In genomic region chr3:154646638-154647442, GRCm38 (mm10) we compare ENCODE assay signal across 8 mouse cellular contexts. TPM values are rescaled to one million over a fixed set of nuclear protein-coding genes. Genes with fewer than 3 reads are reported as not detected.
DNase-seq lines count a peak whose midpoint lies in the region; ATAC-seq and TF ChIP-seq lines count a peak whose summit lies in the region.

No protein-coding gene starts in this region.

- TF ChIP-seq CTCF in testis, adult 2 months (IDR thresholded peaks at IDR 0.05; ENCODE audit: control insufficient read depth, insufficient read depth, insufficient replicate concordance, low read depth, low read length) = no peak

- peak overlapping the region; percentile 7 for H3K4me3 ChIP-seq in testis, adult 2 months (ENCODE audit: control insufficient read depth, low read depth, low read length)
- no peak overlapping the region; the same call in 1 of the 2 replicates for H3K4me3 ChIP-seq in liver, embryonic 12.5 days

- H3K36me3 ChIP-seq in testis, adult 2 months (ENCODE audit: control insufficient read depth, insufficient read depth, low read length) = no peaks in the 10 kb centered on the region
- H3K36me3 ChIP-seq in liver, embryonic 12.5 days = no peaks in the 10 kb centered on the region

- peaks cover 6% of the 10 kb centered on the region for H3K4me1 ChIP-seq in testis, adult 2 months (ENCODE audit: control insufficient read depth, insufficient read depth, low read length)
- H3K4me1 ChIP-seq in liver, embryonic 12.5 days = no peaks in the 10 kb centered on the region

- ATAC-seq in granulocyte monocyte progenitor cell, adult 5-6 weeks (replicated peaks; ENCODE audit: poor library complexity, severe bottlenecking) = peak; percentile 52
- no peak for ATAC-seq in liver, embryonic 12.5 days

- H3K9ac ChIP-seq in liver, embryonic 12.5 days = no peak overlapping the region

- H3K27me3 ChIP-seq in testis, adult 2 months (ENCODE audit: control insufficient read depth, insufficient read depth, low read length) = no peaks in the 10 kb centered on the region
- H3K27me3 ChIP-seq in liver, embryonic 12.5 days (replicated peaks) = 0 out of 2 replicates have a peak, but pooled peaks cover 6% of the 10 kb centered on the region

- TF ChIP-seq POLR2A in testis, adult 2 months (IDR thresholded peaks at IDR 0.05; ENCODE audit: control insufficient read depth, low read depth, low read length) = no peak

- 49% methylated on average over 29 of the region's 29 CpGs for WGBS in liver, embryonic 12.5 days (ENCODE audit: insufficient replicate concordance)

- peak; percentile 25 for DNase-seq in cerebellum, adult 8-10 months
- no peak for DNase-seq in cerebellum, postnatal 36 days
- no peak for DNase-seq in testis, postnatal 10 days (ENCODE audit: low spot score)
- DNase-seq in retina, embryonic 14.5 days (ENCODE audit: low spot score) = peak; percentile 77
- no peak for DNase-seq in gastrocnemius, postnatal 4 days (ENCODE audit: low spot score in 2 of 2)

- H3K4me2 ChIP-seq in liver, embryonic 12.5 days = peak overlapping the region; percentile 29

- H3K27ac ChIP-seq in testis, adult 2 months (ENCODE audit: control insufficient read depth, insufficient read depth, low read depth, low read length) = no peak overlapping the region
- no peak overlapping the region for H3K27ac ChIP-seq in liver, embryonic 12.5 days

- H3K9me3 ChIP-seq in liver, embryonic 12.5 days (replicated peaks) = no peaks in the 10 kb centered on the region

RNA-seq across cellular contexts. Expression of gene Erich3, which starts 16.8 kb away (rescaled TPM):
- 124 and 147 TPM in 2 replicates for polyA plus RNA-seq in testis, adult 2 months (2012; rRNA removed)
- total RNA-seq in granulocyte monocyte progenitor cell, adult 5-6 weeks (2014; fragmentation: Nextera tagmentation) = not detected in 2 replicates
- total RNA-seq in granulocyte monocyte progenitor cell, adult 5-6 weeks (2017) = not detected in 2 replicates
- not detected in 2 replicates for polyA plus RNA-seq in liver, embryonic 12.5 days (2016; fragmentation: Nextera tagmentation; extraction: Ambion mirVana)
- total RNA-seq in gastrocnemius, postnatal 4 days (2021) = under 1 TPM; 0.05 to 0.37 TPM

RNA-seq across cellular contexts. Expression of gene Tyw3, which starts 49.9 kb away (rescaled TPM):
- polyA plus RNA-seq in testis, adult 2 months (2012; rRNA removed) = 2.9 and 7.6 TPM in 2 replicates
- 2.3 and 7.3 TPM in 2 replicates for total RNA-seq in granulocyte monocyte progenitor cell, adult 5-6 weeks (2014; fragmentation: Nextera tagmentation)
- 4.0 and 4.5 TPM in 2 replicates for total RNA-seq in granulocyte monocyte progenitor cell, adult 5-6 weeks (2017)
- polyA plus RNA-seq in liver, embryonic 12.5 days (2016; fragmentation: Nextera tagmentation; extraction: Ambion mirVana) = 6.5 and 7.3 TPM in 2 replicates
- total RNA-seq in gastrocnemius, postnatal 4 days (2021) = 1 to 10 TPM; 5.2 to 5.7 TPM

RNA-seq across cellular contexts. Expression of gene Cryz, which starts 50.3 kb away (rescaled TPM):
- 4.0 and 4.2 TPM in 2 replicates for polyA plus RNA-seq in testis, adult 2 months (2012; rRNA removed)
- 6.2 and 10.6 TPM in 2 replicates for total RNA-seq in granulocyte monocyte progenitor cell, adult 5-6 weeks (2014; fragmentation: Nextera tagmentation)
- 4.1 TPM in 2 replicates for total RNA-seq in granulocyte monocyte progenitor cell, adult 5-6 weeks (2017)
- polyA plus RNA-seq in liver, embryonic 12.5 days (2016; fragmentation: Nextera tagmentation; extraction: Ambion mirVana) = 13.5 and 14.8 TPM in 2 replicates
- total RNA-seq in gastrocnemius, postnatal 4 days (2021) = 10 to 100 TPM; 12.9 to 13.0 TPM

Comparison
In these comparisons a context has a peak if more than half of its experiments do, and no peak if none do; other contexts are left out.
1. DNase-seq: peak in cerebellum, adult 8-10 months (single experiment) and retina, embryonic 14.5 days (single experiment); none in cerebellum, postnatal 36 days (0 of 2), testis, postnatal 10 days (single experiment) and gastrocnemius, postnatal 4 days (0 of 2).